Mouse (Mus musculus): ENCODE measurements around the gene Gm12169. TPM values are rescaled to one million over a fixed set of nuclear protein-coding genes. Genes with fewer than 3 reads are reported as not detected.

Gene Gm12169
- not detected in 2 replicates for total RNA-seq (2014; rRNA removed)
- not detected in 2 replicates for polyA plus RNA-seq (2015; fragmentation: Nextera tagmentation; extraction: Ambion mirVana)

DNA sequence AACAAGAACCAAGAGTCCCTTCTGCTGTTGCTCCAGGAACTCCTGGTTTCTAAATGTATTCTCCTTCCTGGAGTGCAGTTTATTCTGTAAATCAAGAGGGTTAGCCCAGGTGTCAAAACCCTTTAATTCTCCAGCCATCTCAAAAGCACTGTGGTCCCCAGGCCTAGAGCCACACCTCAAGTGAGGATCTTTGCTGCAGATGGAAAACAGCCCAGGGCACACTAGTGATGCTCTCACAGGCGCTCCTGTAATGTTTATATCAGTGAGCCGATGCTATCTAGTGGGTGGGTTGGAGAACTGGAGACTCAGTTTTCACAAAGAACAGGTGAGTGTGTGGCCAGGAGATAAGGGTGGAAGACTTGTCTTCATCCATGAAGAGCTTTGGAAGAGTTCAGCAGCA lies at the start of gene Gm12169:
Gm12169 (plus strand) TSS at position 301 of the 400 bp plus-strand sequence.
- Histone ChIP-seq H3K27me3 (ENCODE audit: insufficient read depth, low read length) (no peaks in the 10 kb centered on the region), H3K9ac (replicated peaks; ENCODE audit: low read length) (no peak within 1 kb of the TSS), H3K9me3 (ENCODE audit: low read length) (no peaks in the 10 kb centered on the region), H3K36me3 (ENCODE audit: insufficient read depth, low read length) (no peaks in the 10 kb centered on the region), H3K4me1 (ENCODE audit: insufficient read depth, low read length) (no peaks in the 10 kb centered on the region), H3K4me3 (ENCODE audit: low read length) (no peak within 1 kb of the TSS), H3K27ac (no peak within 1 kb of the TSS), H3K4me2 (ENCODE audit: low read depth, low read length) (no peak within 1 kb of the TSS)
- DNase-seq (ENCODE audit: low spot score), result no peak
- WGBS, result 93% methylated on average over 2 of the region's 2 CpGs
- no peak for ATAC-seq
- no peak for TF ChIP-seq CTCF (IDR thresholded peaks at IDR 0.05; ENCODE audit: low read depth)

DNA sequence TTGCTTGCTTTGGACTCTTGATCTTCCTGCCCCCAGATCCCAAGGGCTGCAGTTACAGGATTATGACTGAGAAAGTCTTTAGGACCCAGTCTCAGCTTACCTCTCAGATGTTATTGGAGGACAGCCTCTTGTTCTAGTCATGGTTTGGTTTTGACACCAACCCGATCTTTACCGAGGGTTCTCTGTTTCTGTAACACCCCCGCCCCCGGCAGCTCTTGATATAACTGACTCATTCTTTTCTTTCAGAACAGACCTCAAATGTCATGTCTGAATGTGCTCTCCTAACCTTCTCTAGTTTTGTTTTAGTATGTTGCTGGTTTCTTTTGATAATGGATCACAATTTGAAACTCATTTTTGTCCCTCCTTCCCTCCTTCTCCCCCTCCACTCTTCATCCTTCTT lies 49.8 kb upstream of the Gm12169 start:
- no peak for TF ChIP-seq CTCF (IDR thresholded peaks at IDR 0.05; ENCODE audit: low read depth)
- Histone ChIP-seq H3K4me3 (ENCODE audit: low read length) (no peak overlapping the region), H3K9ac (replicated peaks; ENCODE audit: low read length) (no peak overlapping the region), H3K27ac (no peak overlapping the region), H3K27me3 (ENCODE audit: insufficient read depth, low read length) (no peaks in the 10 kb centered on the region), H3K4me2 (ENCODE audit: low read depth, low read length) (no peak overlapping the region), H3K4me1 (ENCODE audit: insufficient read depth, low read length) (no peaks in the 10 kb centered on the region), H3K36me3 (ENCODE audit: insufficient read depth, low read length) (no peaks in the 10 kb centered on the region), H3K9me3 (ENCODE audit: low read length) (no peaks in the 10 kb centered on the region)
- ATAC-seq, result no peak
- DNase-seq (ENCODE audit: low spot score), result no peak
- 91% methylated on average over 4 of the region's 4 CpGs for WGBS

DNA sequence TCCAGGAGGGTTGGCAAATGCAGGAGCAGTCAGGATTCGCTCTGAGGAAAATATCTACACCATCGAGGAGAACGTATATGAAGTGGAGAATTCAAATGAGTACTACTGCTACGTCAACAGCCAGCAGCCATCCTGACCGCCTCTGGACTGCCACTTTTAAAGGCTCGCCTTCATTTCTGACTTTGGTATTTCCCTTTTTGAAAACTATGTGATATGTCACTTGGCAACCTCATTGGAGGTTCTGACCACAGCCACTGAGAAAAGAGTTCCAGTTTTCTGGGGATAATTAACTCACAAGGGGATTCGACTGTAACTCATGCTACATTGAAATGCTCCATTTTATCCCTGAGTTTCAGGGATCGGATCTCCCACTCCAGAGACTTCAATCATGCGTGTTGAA lies 44.7 kb upstream of the Gm12169 start:
- WGBS, result 91% methylated on average over 9 of the region's 9 CpGs
- no peaks in the 10 kb centered on the region for H3K36me3 ChIP-seq (ENCODE audit: insufficient read depth, low read length)

DNA sequence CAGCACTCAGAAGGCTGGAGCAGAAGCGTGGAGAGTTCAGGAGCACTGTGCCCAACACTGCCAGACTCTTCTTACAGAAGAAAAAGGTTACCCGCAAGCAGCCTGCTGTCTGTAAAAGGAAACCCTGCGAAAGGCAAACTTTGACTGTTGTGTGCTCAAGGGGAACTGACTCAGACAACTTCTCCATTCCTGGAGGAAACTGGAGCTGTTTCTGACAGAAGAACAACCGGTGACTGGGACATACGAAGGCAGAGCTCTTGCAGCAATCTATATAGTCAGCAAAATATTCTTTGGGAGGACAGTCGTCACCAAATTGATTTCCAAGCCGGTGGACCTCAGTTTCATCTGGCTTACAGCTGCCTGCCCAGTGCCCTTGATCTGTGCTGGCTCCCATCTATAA lies 43.5 kb upstream of the Gm12169 start:
- Histone ChIP-seq H3K4me1 (ENCODE audit: insufficient read depth, low read length) (no peaks in the 10 kb centered on the region), H3K4me2 (ENCODE audit: low read depth, low read length) (no peak overlapping the region), H3K27ac (no peak overlapping the region), H3K36me3 (ENCODE audit: insufficient read depth, low read length) (no peaks in the 10 kb centered on the region), H3K4me3 (ENCODE audit: low read length) (no peak overlapping the region), H3K27me3 (ENCODE audit: insufficient read depth, low read length) (no peaks in the 10 kb centered on the region), H3K9me3 (ENCODE audit: low read length) (no peaks in the 10 kb centered on the region), H3K9ac (replicated peaks; ENCODE audit: low read length) (no peak overlapping the region)
- TF ChIP-seq CTCF (IDR thresholded peaks at IDR 0.05; ENCODE audit: low read depth), result no peak
- WGBS, result 87% methylated on average over 7 of the region's 7 CpGs
- DNase-seq (ENCODE audit: low spot score), result no peak
- ATAC-seq, result no peak

More for the DNA sequence above, 44.7 kb upstream of the Gm12169 start:
- Histone ChIP-seq H3K4me1 (ENCODE audit: insufficient read depth, low read length) (no peaks in the 10 kb centered on the region), H3K9me3 (ENCODE audit: low read length) (no peaks in the 10 kb centered on the region), H3K9ac (replicated peaks; ENCODE audit: low read length) (no peak overlapping the region), H3K27ac (no peak overlapping the region), H3K4me2 (ENCODE audit: low read depth, low read length) (no peak overlapping the region), H3K27me3 (ENCODE audit: insufficient read depth, low read length) (no peaks in the 10 kb centered on the region), H3K4me3 (ENCODE audit: low read length) (no peak overlapping the region)
- ATAC-seq (no peak), DNase-seq (ENCODE audit: low spot score) (no peak)
- TF ChIP-seq CTCF (IDR thresholded peaks at IDR 0.05; ENCODE audit: low read depth), result no peak

DNA sequence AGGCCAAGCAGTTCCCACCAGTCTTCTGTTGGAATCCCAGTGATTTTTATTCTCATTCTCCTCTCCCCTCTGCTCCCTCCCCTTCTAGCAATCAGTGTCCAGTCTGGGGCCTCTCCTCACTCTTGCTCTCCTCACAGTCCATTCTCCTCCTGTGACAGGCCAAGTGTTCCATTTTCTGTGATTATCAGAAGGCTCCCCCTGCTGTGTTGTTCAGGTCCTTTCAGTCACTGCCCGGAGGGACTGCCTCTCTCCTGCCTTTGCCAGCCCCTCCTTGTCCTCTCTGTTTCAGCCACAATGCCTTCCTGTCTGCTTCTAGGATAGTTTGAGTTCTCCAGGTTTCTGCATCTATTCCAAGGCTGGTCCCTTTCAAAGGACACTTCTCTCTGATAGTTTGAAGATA lies 35.8 kb upstream of the Gm12169 start:
- Histone ChIP-seq H3K4me3 (ENCODE audit: low read length) (no peak overlapping the region), H3K27ac (no peak overlapping the region), H3K4me2 (ENCODE audit: low read depth, low read length) (no peak overlapping the region), H3K27me3 (ENCODE audit: insufficient read depth, low read length) (no peaks in the 10 kb centered on the region), H3K4me1 (ENCODE audit: insufficient read depth, low read length) (no peaks in the 10 kb centered on the region), H3K9ac (replicated peaks; ENCODE audit: low read length) (no peak overlapping the region), H3K9me3 (ENCODE audit: low read length) (no peaks in the 10 kb centered on the region), H3K36me3 (ENCODE audit: insufficient read depth, low read length) (no peaks in the 10 kb centered on the region)
- 5% methylated on average over 1 of the region's 1 CpGs for WGBS
- DNase-seq (ENCODE audit: low spot score) (no peak), ATAC-seq (no peak)
- no peak for TF ChIP-seq CTCF (IDR thresholded peaks at IDR 0.05; ENCODE audit: low read depth)

DNA sequence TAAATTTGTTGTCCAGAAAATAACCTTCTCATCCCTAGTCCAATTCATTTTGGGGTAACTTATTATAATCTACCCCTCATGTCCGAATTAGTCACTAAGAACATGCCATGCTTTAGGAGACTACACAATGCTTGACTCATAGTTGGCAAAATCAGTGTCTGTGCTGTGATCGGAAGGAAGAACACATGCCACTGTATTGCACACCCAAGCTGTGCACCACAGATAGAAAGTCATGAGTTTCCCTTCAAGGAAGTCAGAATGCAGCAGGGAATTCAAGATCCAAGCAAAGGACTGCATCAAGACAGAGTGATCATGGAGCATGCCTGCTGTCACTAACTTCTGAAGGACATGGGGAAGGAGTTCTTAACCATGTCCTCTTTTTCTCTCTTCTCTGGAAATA lies 35.4 kb upstream of the Gm12169 start:
- ATAC-seq, result no peak
- H3K9ac ChIP-seq (replicated peaks; ENCODE audit: low read length), result no peak overlapping the region
- H3K4me2 ChIP-seq (ENCODE audit: low read depth, low read length), result no peak overlapping the region
- no peaks in the 10 kb centered on the region for H3K9me3 ChIP-seq (ENCODE audit: low read length)
- no peaks in the 10 kb centered on the region for H3K36me3 ChIP-seq (ENCODE audit: insufficient read depth, low read length)
- DNase-seq (ENCODE audit: low spot score), result no peak
- WGBS, result 82% methylated on average over 2 of the region's 2 CpGs
- no peak for TF ChIP-seq CTCF (IDR thresholded peaks at IDR 0.05; ENCODE audit: low read depth)
- no peaks in the 10 kb centered on the region for H3K27me3 ChIP-seq (ENCODE audit: insufficient read depth, low read length)
- H3K4me3 ChIP-seq (ENCODE audit: low read length), result no peak overlapping the region
- H3K27ac ChIP-seq, result no peak overlapping the region
- H3K4me1 ChIP-seq (ENCODE audit: insufficient read depth, low read length), result no peaks in the 10 kb centered on the region

DNA sequence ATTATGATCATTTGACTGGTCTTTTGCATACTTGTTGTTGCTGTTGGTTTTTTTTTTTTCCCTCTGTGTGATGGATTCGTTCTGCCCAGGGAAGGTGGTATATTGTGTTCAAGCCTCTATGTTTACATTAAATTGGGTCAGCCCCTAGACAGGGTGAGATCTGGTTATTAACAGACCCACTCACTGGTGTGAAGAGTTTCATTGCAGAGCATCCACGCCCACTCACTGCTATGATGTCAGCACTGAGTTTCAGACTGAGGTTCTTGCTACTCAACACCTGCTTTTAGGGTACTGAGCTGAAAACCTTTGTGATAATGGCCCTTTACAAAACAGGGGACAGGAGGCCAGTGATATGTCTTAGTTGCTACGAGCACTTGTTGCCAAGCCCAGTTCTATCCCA lies 16.9 kb upstream of the Gm12169 start:
- Histone ChIP-seq H3K4me3 (ENCODE audit: low read length) (no peak overlapping the region), H3K4me1 (ENCODE audit: insufficient read depth, low read length) (no peaks in the 10 kb centered on the region), H3K27me3 (ENCODE audit: insufficient read depth, low read length) (no peaks in the 10 kb centered on the region), H3K9me3 (ENCODE audit: low read length) (no peaks in the 10 kb centered on the region), H3K9ac (replicated peaks; ENCODE audit: low read length) (no peak overlapping the region), H3K27ac (no peak overlapping the region), H3K4me2 (ENCODE audit: low read depth, low read length) (no peak overlapping the region), H3K36me3 (ENCODE audit: insufficient read depth, low read length) (no peaks in the 10 kb centered on the region)
- DNase-seq (ENCODE audit: low spot score), result no peak
- ATAC-seq, result no peak
- no peak for TF ChIP-seq CTCF (IDR thresholded peaks at IDR 0.05; ENCODE audit: low read depth)
- WGBS, result 71% methylated on average over 3 of the region's 3 CpGs
